Mouse (Mus musculus) frontal cortex, adult 2 months (tissue): ENCODE measurements around the gene Ercc4. TPM values are rescaled to one million over a fixed set of nuclear protein-coding genes. Genes with fewer than 3 reads are reported as not detected.
A peak's percentile ranks its signal among the peaks of the same experiment; 100 is the strongest.
"Not testable (repeated sequence)": the region's sequence is repeated elsewhere in the genome, so short reads cannot be mapped to it uniquely, and the experiment has no call there.

Source experiments
- DNase-seq, 2 experiments: peaks; one replicate each; pipeline ENCODE4 v3.0.0; 2022; ENCODE audit warnings: low spot score in 1 of 2; ENCODE audit errors: extremely low spot score in 1 of 2
- polyA plus RNA-seq: library from polyadenylated mRNA; depleted of rRNA; stranded (reverse); fragments of >200 nt; gene quantifications from 2 replicates; pipeline ENCODE4 v1.2.3, GENCODE M21; 2012; rRNA removed

Ercc4 gene
- polyA plus RNA-seq, result 18.5 and 19.8 TPM in 2 replicates

- DNase-seq, result peak; percentile 94 to 97
These were observed at the start of gene Ercc4 for GRCm38 (mm10) chr16:13109156-13109989. Gene Ercc4 (plus strand): TSS chr16:13109684.

- DNase-seq, result no peak
These were observed 48.4 kb upstream of the Ercc4 start for GRCm38 (mm10) chr16:13061113-13061512.

GRCm38 (mm10) chr16:13074176-13074575, 35.3 kb upstream of the Ercc4 start:
- no peak for DNase-seq

GRCm38 (mm10) chr16:13080161-13080560, 29.3 kb upstream of the Ercc4 start:
- peak in 1 of 2 experiments; percentile 15 for DNase-seq

- DNase-seq, result no peak
These were observed 26.2 kb upstream of the Ercc4 start for GRCm38 (mm10) chr16:13083155-13083798.

DNA sequence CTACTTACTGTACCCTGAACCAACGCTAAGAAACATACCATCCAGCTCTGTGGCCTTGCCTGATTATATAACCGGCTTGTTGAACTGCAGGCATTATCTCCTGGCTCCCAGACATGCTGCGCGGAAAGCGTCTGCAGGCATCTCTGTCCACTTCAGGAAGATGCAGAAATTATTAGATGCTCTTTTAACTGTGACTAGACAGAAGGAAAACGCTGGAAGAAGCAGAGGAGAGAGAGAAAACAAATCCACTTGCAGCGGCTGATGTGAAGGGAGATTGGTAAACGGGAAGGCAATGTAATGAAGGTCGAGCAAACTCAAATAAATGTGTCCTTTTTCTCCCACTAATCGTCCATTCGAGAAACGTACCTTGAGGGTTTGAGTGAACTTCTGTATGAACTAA, 1.1 kb upstream of the Ercc4 start:
- DNase-seq, result no peak

GRCm38 (mm10) chr16:13109990-13110595, 609 bp downstream of the Ercc4 start:
- no peak for DNase-seq

DNA sequence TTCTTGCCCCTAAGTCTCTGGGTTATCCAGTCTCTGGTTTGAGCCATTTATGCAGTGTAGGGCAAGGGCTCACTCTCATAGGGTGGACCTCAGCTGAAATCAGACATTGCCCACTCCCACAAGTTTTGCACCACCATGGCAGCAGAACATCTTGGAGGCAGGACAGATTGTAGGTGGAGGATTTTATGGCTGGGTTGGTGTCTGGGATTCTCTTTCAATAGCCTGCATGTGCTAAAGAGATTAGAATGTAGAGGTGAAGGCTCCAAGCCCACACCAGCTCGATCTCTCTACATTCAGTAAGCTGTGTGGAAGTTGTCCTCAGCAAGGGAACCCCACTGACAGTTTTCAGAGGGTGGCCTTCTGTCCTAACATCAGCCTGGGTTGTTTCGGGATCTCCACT, 5.3 kb downstream of the Ercc4 start:
- no peak for DNase-seq

GRCm38 (mm10) chr16:13115466-13115865, 6.0 kb downstream of the Ercc4 start:
- DNase-seq, result not testable (repeated sequence)

DNA sequence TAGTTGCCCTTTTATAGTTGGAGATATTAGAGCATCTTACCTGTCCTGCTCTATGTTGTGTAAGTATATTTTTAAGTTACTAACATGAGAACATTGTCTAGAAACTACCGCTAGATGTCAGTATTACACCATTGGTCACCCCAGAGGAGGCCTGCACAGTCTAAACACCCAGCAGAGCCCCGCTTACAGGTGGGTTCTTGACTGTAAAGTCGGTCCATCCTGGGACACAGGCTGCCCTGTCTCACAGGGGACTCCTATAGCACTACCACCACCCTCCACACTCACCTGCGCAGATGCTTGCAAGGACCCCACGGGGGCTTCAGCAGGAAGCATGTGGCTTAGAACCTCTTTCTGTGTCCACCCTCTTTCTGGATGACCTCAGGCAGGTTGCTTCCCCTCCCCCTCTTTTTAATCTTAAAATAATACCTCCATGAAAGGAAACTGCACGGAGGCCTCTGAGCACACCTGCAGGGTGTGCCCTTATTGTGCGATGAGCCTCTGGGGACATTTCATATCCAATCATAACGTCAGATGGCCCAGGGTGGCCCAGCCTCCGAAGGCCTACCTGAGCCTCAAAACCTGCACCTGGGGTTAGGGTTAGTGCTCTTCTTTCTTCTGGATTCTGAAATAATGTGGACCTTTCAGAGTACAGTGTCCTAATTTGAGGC, 7.9 kb downstream of the Ercc4 start:
- DNase-seq, result peak in 1 of 2 experiments; percentile 80

- DNase-seq, result no peak
These were observed 8.5 kb downstream of the Ercc4 start for GRCm38 (mm10) chr16:13117967-13118430.

- DNase-seq, result no peak
These were observed 9.3 kb downstream of the Ercc4 start for GRCm38 (mm10) chr16:13118754-13119294.

DNA sequence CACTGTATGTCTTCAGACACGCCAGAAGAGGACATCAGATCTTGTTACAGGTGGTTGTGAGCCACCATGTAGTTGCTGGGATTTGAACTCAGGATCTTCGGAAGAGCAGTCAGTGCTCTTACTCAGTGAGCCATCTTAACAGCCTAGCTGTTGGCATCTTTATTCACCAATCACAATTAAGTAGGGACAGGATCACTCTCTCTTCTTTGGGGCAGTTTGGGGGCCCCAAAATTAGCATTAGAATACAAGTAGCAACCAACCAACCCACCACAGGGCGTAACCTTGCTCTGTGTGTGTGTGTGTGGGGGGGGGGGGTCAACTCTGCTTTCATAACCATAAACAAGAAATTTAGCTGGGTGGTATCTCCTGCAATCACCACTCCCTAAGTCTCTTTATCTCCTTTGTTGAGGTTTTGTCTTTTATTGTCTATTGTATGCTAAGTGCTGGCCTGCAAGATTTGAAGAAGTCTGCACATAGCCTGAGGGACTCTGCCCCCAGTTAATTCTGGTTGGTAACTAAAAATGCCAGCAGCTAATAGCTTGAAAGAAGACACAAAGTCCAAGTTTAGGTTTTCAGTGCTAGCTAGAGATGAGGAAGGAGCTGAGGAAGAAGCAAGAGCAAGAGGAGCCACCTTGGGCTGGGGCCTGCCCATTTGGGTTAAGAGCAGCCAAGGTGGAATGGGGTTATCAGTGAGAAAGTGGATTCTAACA, 10.3 kb downstream of the Ercc4 start:
- no peak for DNase-seq

DNA sequence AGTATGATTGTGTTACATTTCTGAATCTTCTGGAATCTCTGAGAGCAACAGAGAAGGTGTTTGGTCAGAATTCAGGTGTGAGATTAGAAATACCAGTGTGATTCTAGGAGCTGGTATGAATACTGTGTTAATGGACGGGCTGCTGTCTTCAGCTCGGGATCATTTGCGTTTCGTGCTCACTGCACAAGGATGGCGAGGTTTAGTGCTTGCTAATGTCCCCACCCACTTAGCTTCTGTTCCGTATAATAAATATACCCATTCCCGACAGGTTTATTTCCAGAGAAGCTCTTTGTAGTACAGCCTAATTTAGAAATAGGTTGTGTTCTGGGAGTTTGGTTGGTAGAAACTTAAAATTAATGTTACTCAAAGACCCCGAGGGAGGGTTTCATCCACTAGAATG, 15.9 kb downstream of the Ercc4 start:
- no peak for DNase-seq

DNA sequence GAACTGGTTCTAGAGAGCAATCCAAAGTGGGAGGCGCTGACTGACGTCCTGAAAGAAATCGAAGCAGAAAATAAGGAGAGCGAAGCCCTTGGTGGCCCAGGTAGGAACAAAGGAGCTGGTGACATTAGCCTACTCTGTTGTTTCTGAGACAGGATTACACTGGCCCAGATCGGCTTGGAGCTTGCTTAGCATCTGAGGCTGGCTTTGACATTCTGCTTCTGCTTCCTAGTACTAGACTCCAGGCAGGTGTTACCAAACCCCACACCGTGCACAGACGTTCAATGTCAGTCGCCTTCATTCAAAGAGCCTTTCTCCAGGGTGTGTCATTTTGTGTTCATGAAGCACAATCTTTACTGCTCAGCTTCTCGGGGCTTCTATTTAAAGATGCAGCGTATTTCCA, 18.1 kb downstream of the Ercc4 start:
- no peak for DNase-seq

DNA sequence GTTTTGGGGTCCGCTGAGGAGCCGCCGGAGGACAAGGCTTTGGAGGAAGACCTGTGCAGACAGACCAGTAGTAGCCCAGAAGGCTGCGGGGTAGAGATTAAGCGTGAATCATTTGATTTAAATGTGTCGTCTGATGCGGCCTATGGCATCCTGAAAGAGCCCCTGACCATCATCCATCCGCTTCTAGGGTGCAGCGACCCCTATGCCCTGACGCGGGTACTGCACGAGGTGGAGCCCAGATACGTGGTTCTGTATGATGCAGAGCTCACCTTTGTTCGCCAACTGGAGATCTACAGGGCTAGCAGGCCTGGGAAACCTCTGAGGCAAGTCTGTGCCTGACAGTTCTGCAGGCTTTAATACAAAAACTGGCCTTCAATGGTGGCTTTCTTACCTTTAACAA, 20.9 kb downstream of the Ercc4 start:
- peak in 1 of 2 experiments; percentile 50 for DNase-seq

DNA sequence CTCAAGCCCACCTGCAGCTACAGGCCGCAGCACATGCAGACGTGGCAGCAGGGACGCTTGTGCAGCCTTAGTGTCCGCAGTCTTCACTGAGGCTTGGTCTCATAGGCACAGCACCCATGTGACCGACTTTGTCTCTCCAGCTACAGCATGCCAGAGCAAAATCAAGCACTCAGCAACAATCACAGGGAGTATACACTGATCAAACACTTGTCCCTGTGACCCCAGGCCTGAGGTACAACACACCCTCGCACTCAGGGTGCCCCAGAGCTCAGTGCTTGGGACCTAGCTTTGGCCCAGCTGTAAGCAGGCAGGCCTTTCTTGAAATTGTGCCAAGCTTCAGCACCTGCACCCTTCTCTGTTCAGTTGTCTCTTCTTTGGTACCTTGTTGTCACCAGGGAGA, 31.7 kb downstream of the Ercc4 start:
- DNase-seq, result no peak

GRCm38 (mm10) chr16:13143932-13144331, 34.4 kb downstream of the Ercc4 start:
- no peak for DNase-seq

DNA sequence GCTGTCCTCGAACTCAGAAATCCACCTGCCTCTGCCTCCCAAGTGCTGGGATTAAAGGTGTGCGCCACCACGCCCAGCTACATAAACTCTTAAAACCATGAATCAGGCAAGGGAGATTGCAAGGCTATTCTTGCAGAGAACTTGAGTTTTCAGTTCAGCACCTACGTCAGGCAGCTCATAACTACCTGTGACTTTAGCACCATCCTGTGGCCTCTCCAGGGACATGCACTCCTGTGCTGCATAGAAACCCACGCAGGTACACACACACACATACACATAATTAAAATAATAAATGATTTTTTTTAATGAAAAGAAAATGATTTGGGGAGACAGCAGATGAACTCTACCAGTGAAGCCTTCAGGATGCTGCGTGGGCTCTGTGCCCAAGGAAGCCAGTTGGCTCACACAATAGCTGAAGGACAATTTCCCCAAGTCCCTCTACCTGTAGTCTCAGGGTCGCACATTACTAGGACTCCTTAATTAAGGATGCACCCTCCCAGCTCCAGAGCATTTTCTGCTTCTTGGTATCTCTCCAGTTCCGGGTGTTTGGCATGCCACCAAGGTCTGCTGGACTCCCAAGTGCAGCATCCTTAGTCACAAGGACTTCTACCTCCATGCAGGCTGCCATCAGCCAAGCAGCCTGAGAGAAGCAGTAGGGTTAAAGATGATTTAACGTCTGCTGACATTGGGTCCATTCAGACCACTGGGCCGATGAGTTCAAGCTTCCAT, 35.4 kb downstream of the Ercc4 start:
- no peak for DNase-seq
